Mouse (Mus musculus) ES-Bruce4 (cell line): Measurements from ENCODE around the gene Krt87. TPM values are rescaled to one million over a fixed set of nuclear protein-coding genes. Genes with fewer than 3 reads are reported as not detected.
A peak's percentile ranks its signal among the peaks of the same experiment; 100 is the strongest.

Experiments used
- H3K27ac ChIP-seq: 2 replicates; pipeline ENCODE4 v1.5.1; 2012; ENCODE audit warnings: low read length, inconsistent platforms; ENCODE audit not compliant: insufficient read depth
- H3K27me3 ChIP-seq: 2 replicates; pipeline ENCODE4 v1.6.1; 2012; ENCODE audit warnings: mild to moderate bottlenecking, low read length, inconsistent platforms; ENCODE audit not compliant: control insufficient read depth, poor library complexity, insufficient read depth, severe bottlenecking
- H3K36me3 ChIP-seq: 2 replicates; pipeline ENCODE4 v1.6.1; 2012; ENCODE audit warnings: inconsistent platforms, mild to moderate bottlenecking, low read length, moderate library complexity; ENCODE audit not compliant: control insufficient read depth, poor library complexity, insufficient read depth, severe bottlenecking
- H3K4me1 ChIP-seq: one replicate; pipeline ENCODE4 v1.8.1; 2011; ENCODE audit warnings: low read length; ENCODE audit not compliant: control insufficient read depth, insufficient read depth
- H3K4me3 ChIP-seq: 2 replicates; pipeline ENCODE4 v1.5.1; 2011; ENCODE audit warnings: low read depth, mild to moderate bottlenecking, low read length
- H3K9ac ChIP-seq: 2 replicates; pipeline ENCODE4 v1.6.1; 2012; ENCODE audit warnings: low read depth, mild to moderate bottlenecking, inconsistent platforms; ENCODE audit not compliant: poor library complexity, severe bottlenecking
- H3K9me3 ChIP-seq: replicated peaks from 2 replicates; pipeline ENCODE4 v1.6.1; 2012; ENCODE audit warnings: mild to moderate bottlenecking, low read length, inconsistent platforms; ENCODE audit not compliant: control insufficient read depth, poor library complexity, insufficient read depth, severe bottlenecking
- CTCF ChIP-seq: IDR thresholded peaks from one replicate; pipeline ENCODE4 v1.8.1; 2011; ENCODE audit warnings: low read depth, low read length
- EP300 ChIP-seq: IDR thresholded peaks from 2 replicates; pipeline ENCODE4 v1.6.1; 2011; ENCODE audit warnings: low read depth, low read length; ENCODE audit not compliant: insufficient read depth
- POLR2A ChIP-seq: IDR thresholded peaks from one replicate; pipeline ENCODE4 v1.8.1; 2011; ENCODE audit warnings: low read length; ENCODE audit not compliant: insufficient read depth
- polyA plus RNA-seq: library from polyadenylated mRNA; stranded (reverse); fragments of >200 nt; gene quantifications from 2 replicates; pipeline ENCODE4 v1.2.4, GENCODE M21; 2011; ENCODE audit warnings: low read depth; ENCODE audit not compliant: missing spikeins, insufficient read depth, insufficient read length

Gene Krt87
- polyA plus RNA-seq, 1 experiment, result not detected

GRCm38 (mm10) chr15:101413916-101414635 lies 24.5 kb downstream of the Krt87 start:
- H3K9ac ChIP-seq, result no peak overlapping the region
- no peak overlapping the region for H3K4me3 ChIP-seq
- TF ChIP-seq POLR2A, result no peak
- TF ChIP-seq EP300, result 0 out of 2 replicates have a peak, but pooled peaks have one; percentile 56
- H3K9me3 ChIP-seq, result no peaks in the 10 kb centered on the region
- H3K27ac ChIP-seq, result no peak overlapping the region
- peaks cover 8% of the 10 kb centered on the region for H3K4me1 ChIP-seq
- H3K36me3 ChIP-seq, result no peaks in the 10 kb centered on the region
- H3K27me3 ChIP-seq, result no peaks in the 10 kb centered on the region; the same call in 1 of the 2 replicates

GRCm38 (mm10) chr15:101412188-101412587 lies 26.4 kb downstream of the Krt87 start:
- Histone ChIP-seq H3K9ac (peak overlapping the region; percentile 8; the same call in 1 of the 2 replicates), H3K4me1 (peaks cover 8% of the 10 kb centered on the region), H3K27ac (no peak overlapping the region), H3K27me3 (no peaks in the 10 kb centered on the region; the same call in 1 of the 2 replicates), H3K9me3 (no peaks in the 10 kb centered on the region), H3K4me3 (peak overlapping the region; percentile 48), H3K36me3 (no peaks in the 10 kb centered on the region)
- TF ChIP-seq EP300 (peak; percentile 58; the same call in 1 of the 2 replicates), CTCF (no peak)

GRCm38 (mm10) chr15:101410775-101411174 lies 27.8 kb downstream of the Krt87 start, which contains the start of gene Krt7:
Gene Krt7, plus strand, starts transcription at chr15:101411043.
- no peaks in the 10 kb centered on the region; the same call in 1 of the 2 replicates for H3K27me3 ChIP-seq
- TF ChIP-seq POLR2A, result no peak
- TF ChIP-seq EP300, result no peak
- no peak for TF ChIP-seq CTCF
- no peak within 1 kb of the TSS for H3K9ac ChIP-seq
- no peaks in the 10 kb centered on the region for H3K36me3 ChIP-seq
- H3K27ac ChIP-seq, result no peak within 1 kb of the TSS
- H3K9me3 ChIP-seq, result no peaks in the 10 kb centered on the region
- H3K4me3 ChIP-seq, result no peak within 1 kb of the TSS; the same call in 1 of the 2 replicates
- peaks cover 5% of the 10 kb centered on the region for H3K4me1 ChIP-seq

- H3K9me3 ChIP-seq, result no peaks in the 10 kb centered on the region
- H3K27ac ChIP-seq, result no peak overlapping the region
- no peaks in the 10 kb centered on the region; the same call in 1 of the 2 replicates for H3K27me3 ChIP-seq
- no peaks in the 10 kb centered on the region for H3K4me1 ChIP-seq
- H3K4me3 ChIP-seq, result no peak overlapping the region
- no peak overlapping the region for H3K9ac ChIP-seq
- no peaks in the 10 kb centered on the region for H3K36me3 ChIP-seq
- no peak for TF ChIP-seq POLR2A
- TF ChIP-seq EP300, result no peak
- TF ChIP-seq CTCF, result no peak
Observed at GRCm38 (mm10) chr15:101398269-101398668, 40.3 kb downstream of the Krt87 start.

- no peaks in the 10 kb centered on the region; the same call in 1 of the 2 replicates for H3K27me3 ChIP-seq
- no peak overlapping the region for H3K9ac ChIP-seq
- H3K27ac ChIP-seq, result no peak overlapping the region
- TF ChIP-seq EP300, result no peak
- H3K36me3 ChIP-seq, result no peaks in the 10 kb centered on the region
- no peaks in the 10 kb centered on the region for H3K4me1 ChIP-seq
- H3K4me3 ChIP-seq, result no peak overlapping the region
- no peaks in the 10 kb centered on the region for H3K9me3 ChIP-seq
Observed at GRCm38 (mm10) chr15:101397683-101398082, 40.9 kb downstream of the Krt87 start.

- no peak overlapping the region for H3K27ac ChIP-seq
- no peak for TF ChIP-seq CTCF
- TF ChIP-seq EP300, result no peak
- TF ChIP-seq POLR2A, result no peak
- no peaks in the 10 kb centered on the region for H3K36me3 ChIP-seq
Observed at GRCm38 (mm10) chr15:101396921-101397320, 41.7 kb downstream of the Krt87 start.

More at GRCm38 (mm10) chr15:101396921-101397320, 41.7 kb downstream of the Krt87 start:
- Histone ChIP-seq H3K9me3 (no peaks in the 10 kb centered on the region), H3K9ac (no peak overlapping the region), H3K4me3 (no peak overlapping the region), H3K4me1 (no peaks in the 10 kb centered on the region), H3K27me3 (no peaks in the 10 kb centered on the region)
